Mouse (Mus musculus): ENCODE data around the gene Nedd9. TPM values are rescaled to one million over a fixed set of nuclear protein-coding genes. Genes with fewer than 3 reads are reported as not detected.

The Nedd9 gene
- polyA plus RNA-seq, 1 experiment from 2014 or later: 11.9 TPM

- Histone ChIP-seq H3K36me3 (ENCODE audit: control insufficient read depth, insufficient read depth, low read length) (no peaks in the 10 kb centered on the region), H3K9ac (ENCODE audit: low read depth, low read length) (no peak overlapping the region), H3K4me1 (ENCODE audit: control insufficient read depth, insufficient read depth, low read depth, low read length) (no peaks in the 10 kb centered on the region), H3K9me3 (ENCODE audit: control insufficient read depth, low read length) (no peaks in the 10 kb centered on the region), H3K4me3 (ENCODE audit: low read length) (no peak overlapping the region), H3K27ac (ENCODE audit: low read depth, low read length) (no peak overlapping the region), H3K27me3 (replicated peaks; ENCODE audit: control insufficient read depth, insufficient read depth, low read length) (no peaks in the 10 kb centered on the region), H3K4me2 (ENCODE audit: low read length) (no peak overlapping the region)
- no peak for ATAC-seq
- 76% methylated on average over 2 of the region's 2 CpGs for WGBS
Observed at GRCm38 (mm10) chr13:41390698-41391097, 96.5 kb downstream of the Nedd9 start.

- Histone ChIP-seq H3K4me3 (ENCODE audit: low read length) (no peak overlapping the region), H3K4me1 (ENCODE audit: control insufficient read depth, insufficient read depth, low read depth, low read length) (no peaks in the 10 kb centered on the region), H3K4me2 (ENCODE audit: low read length) (no peak overlapping the region), H3K9ac (ENCODE audit: low read depth, low read length) (no peak overlapping the region), H3K27me3 (replicated peaks; ENCODE audit: control insufficient read depth, insufficient read depth, low read length) (no peaks in the 10 kb centered on the region), H3K36me3 (ENCODE audit: control insufficient read depth, insufficient read depth, low read length) (no peaks in the 10 kb centered on the region), H3K27ac (ENCODE audit: low read depth, low read length) (no peak overlapping the region), H3K9me3 (ENCODE audit: control insufficient read depth, low read length) (no peaks in the 10 kb centered on the region)
- 64% methylated on average over 4 of the region's 4 CpGs for WGBS
- no peak for ATAC-seq
Observed at GRCm38 (mm10) chr13:41386581-41386980, 100.6 kb downstream of the Nedd9 start.

DNA sequence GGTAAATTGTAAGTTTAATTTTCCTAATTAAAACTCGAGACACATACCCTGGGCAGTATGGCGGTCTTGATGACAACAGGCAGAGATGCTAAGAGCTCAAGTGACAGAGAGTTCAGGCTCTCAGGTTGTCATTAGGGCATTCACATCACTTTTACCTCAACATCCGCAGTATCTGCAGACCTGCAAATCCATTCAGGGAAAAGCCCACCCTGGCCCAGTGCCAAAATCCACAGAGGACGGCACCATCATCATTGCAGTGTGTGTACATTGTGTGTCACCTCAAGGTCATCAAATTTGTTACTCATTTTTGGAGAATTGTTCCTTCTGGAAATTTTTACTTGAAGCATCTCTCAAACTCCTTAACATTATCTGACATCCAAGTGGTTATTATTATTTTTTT lies 102.3 kb downstream of the Nedd9 start:
- Histone ChIP-seq H3K4me1 (ENCODE audit: control insufficient read depth, insufficient read depth, low read depth, low read length) (no peaks in the 10 kb centered on the region), H3K4me2 (ENCODE audit: low read length) (no peak overlapping the region), H3K27me3 (replicated peaks; ENCODE audit: control insufficient read depth, insufficient read depth, low read length) (no peaks in the 10 kb centered on the region), H3K4me3 (ENCODE audit: low read length) (no peak overlapping the region), H3K36me3 (ENCODE audit: control insufficient read depth, insufficient read depth, low read length) (no peaks in the 10 kb centered on the region), H3K9me3 (ENCODE audit: control insufficient read depth, low read length) (no peaks in the 10 kb centered on the region), H3K27ac (ENCODE audit: low read depth, low read length) (no peak overlapping the region), H3K9ac (ENCODE audit: low read depth, low read length) (no peak overlapping the region)
- WGBS: 73% methylated on average over 4 of the region's 4 CpGs
- ATAC-seq: no peak

GRCm38 (mm10) chr13:41382635-41383034 lies 104.5 kb downstream of the Nedd9 start:
- H3K4me1 ChIP-seq (ENCODE audit: control insufficient read depth, insufficient read depth, low read depth, low read length): no peaks in the 10 kb centered on the region
- no peaks in the 10 kb centered on the region for H3K9me3 ChIP-seq (ENCODE audit: control insufficient read depth, low read length)
- no peak overlapping the region for H3K4me2 ChIP-seq (ENCODE audit: low read length)
- H3K4me3 ChIP-seq (ENCODE audit: low read length): no peak overlapping the region
- no peaks in the 10 kb centered on the region for H3K36me3 ChIP-seq (ENCODE audit: control insufficient read depth, insufficient read depth, low read length)
- H3K27ac ChIP-seq (ENCODE audit: low read depth, low read length): no peak overlapping the region
- no peak overlapping the region for H3K9ac ChIP-seq (ENCODE audit: low read depth, low read length)
- H3K27me3 ChIP-seq (replicated peaks; ENCODE audit: control insufficient read depth, insufficient read depth, low read length): no peaks in the 10 kb centered on the region
- ATAC-seq: no peak

DNA sequence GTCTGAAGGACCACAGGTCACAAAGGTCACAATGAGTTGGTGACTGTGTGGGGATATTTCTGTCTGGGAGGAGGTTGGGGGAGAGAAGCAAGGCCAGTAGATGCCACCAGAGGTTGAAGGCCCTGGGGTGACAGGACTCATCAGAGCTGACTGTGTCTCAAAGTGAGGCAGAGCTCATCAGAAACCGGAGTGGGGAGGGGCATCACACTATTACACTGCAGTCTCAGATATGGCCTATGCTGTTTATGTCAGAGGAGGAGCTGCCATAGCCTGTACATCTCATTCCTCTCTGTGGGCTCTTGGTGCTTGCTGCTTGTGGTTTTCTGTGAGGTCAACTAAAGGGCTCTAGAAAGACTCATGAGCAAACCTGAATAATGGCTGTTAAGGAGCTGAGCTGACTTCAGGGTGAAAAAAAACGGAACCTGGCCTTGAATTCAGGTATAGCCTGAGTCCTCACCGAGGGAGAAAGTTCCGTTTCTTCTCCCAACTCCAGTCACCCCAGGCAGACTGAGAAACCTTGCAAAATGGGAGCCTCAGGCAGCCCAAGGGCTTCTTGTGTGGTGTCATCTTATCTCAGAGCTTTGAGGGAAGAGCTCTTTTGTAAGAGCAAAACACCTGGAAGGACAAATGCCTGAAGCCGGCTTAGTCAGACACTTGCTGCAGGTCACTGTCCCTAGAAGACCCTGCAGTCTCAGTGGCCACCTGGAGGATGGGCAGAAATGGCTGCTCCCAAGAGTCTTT lies 105.2 kb downstream of the Nedd9 start:
- WGBS: 83% methylated on average over 5 of the region's 5 CpGs

DNA sequence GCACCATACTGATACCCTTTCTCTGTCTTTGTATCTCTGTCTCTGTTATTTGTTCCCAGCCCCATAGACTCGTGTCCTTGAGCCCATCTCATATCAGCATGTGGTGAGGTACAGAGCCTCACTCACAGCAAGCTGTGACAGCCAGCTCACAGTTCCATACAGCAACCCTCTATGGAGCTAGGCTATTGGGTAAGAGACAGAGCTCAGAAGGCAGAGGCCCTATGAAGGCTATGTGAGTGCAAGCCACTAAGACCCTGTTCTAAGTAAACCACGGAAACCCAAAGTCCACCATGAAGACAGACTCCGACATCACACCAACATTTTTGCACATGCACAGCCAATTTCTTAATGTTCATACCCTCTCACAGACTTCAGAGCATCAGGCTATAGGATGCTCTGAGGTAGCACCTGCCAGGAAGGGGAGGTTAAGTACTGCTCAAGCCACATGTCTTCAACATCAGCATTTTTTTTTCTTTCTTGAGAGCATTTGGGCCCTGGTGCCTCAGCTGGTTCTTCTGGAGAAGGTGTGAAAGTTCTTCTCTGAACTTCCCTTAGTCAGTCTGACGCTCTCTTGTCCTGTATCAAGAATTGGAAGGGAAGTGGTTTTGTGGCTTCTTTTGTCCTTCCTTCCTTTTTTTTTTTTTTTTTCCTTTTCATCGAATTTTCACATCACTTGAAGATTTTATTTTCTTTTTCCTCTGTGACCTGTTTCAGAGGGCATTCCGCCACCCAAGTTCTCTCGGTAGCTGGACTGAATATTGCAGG lies 105.9 kb downstream of the Nedd9 start:
- no peaks in the 10 kb centered on the region for H3K9me3 ChIP-seq (ENCODE audit: control insufficient read depth, low read length)
- H3K4me3 ChIP-seq (ENCODE audit: low read length): no peak overlapping the region
- H3K9ac ChIP-seq (ENCODE audit: low read depth, low read length): no peak overlapping the region
- no peaks in the 10 kb centered on the region for H3K27me3 ChIP-seq (replicated peaks; ENCODE audit: control insufficient read depth, insufficient read depth, low read length)
- H3K27ac ChIP-seq (ENCODE audit: low read depth, low read length): no peak overlapping the region
- no peak overlapping the region for H3K4me2 ChIP-seq (ENCODE audit: low read length)
- 80% methylated on average over 7 of the region's 7 CpGs for WGBS
- no peaks in the 10 kb centered on the region for H3K36me3 ChIP-seq (ENCODE audit: control insufficient read depth, insufficient read depth, low read length)
- H3K4me1 ChIP-seq (ENCODE audit: control insufficient read depth, insufficient read depth, low read depth, low read length): no peaks in the 10 kb centered on the region
- no peak for ATAC-seq

More for the DNA sequence above, 105.2 kb downstream of the Nedd9 start:
- H3K36me3 ChIP-seq (ENCODE audit: control insufficient read depth, insufficient read depth, low read length): no peaks in the 10 kb centered on the region
- no peaks in the 10 kb centered on the region for H3K9me3 ChIP-seq (ENCODE audit: control insufficient read depth, low read length)
- H3K4me1 ChIP-seq (ENCODE audit: control insufficient read depth, insufficient read depth, low read depth, low read length): no peaks in the 10 kb centered on the region
- H3K27me3 ChIP-seq (replicated peaks; ENCODE audit: control insufficient read depth, insufficient read depth, low read length): no peaks in the 10 kb centered on the region
- no peak overlapping the region for H3K4me2 ChIP-seq (ENCODE audit: low read length)
- no peak overlapping the region for H3K27ac ChIP-seq (ENCODE audit: low read depth, low read length)
- H3K9ac ChIP-seq (ENCODE audit: low read depth, low read length): no peak overlapping the region
- no peak for ATAC-seq
- no peak overlapping the region for H3K4me3 ChIP-seq (ENCODE audit: low read length)

- H3K27me3 ChIP-seq (replicated peaks; ENCODE audit: control insufficient read depth, insufficient read depth, low read length): no peaks in the 10 kb centered on the region
- no peak overlapping the region for H3K27ac ChIP-seq (ENCODE audit: low read depth, low read length)
- no peaks in the 10 kb centered on the region for H3K9me3 ChIP-seq (ENCODE audit: control insufficient read depth, low read length)
- ATAC-seq: no peak
- no peaks in the 10 kb centered on the region for H3K36me3 ChIP-seq (ENCODE audit: control insufficient read depth, insufficient read depth, low read length)
- no peak overlapping the region for H3K4me3 ChIP-seq (ENCODE audit: low read length)
- no peak overlapping the region for H3K9ac ChIP-seq (ENCODE audit: low read depth, low read length)
- no peaks in the 10 kb centered on the region for H3K4me1 ChIP-seq (ENCODE audit: control insufficient read depth, insufficient read depth, low read depth, low read length)
- 93% methylated on average over 4 of the region's 4 CpGs for WGBS
- H3K4me2 ChIP-seq (ENCODE audit: low read length): no peak overlapping the region
Observed at GRCm38 (mm10) chr13:41379951-41380465, 107.2 kb downstream of the Nedd9 start.

GRCm38 (mm10) chr13:41378462-41378861 lies 108.7 kb downstream of the Nedd9 start:
- no peaks in the 10 kb centered on the region for H3K4me1 ChIP-seq (ENCODE audit: control insufficient read depth, insufficient read depth, low read depth, low read length)
- no peak overlapping the region for H3K27ac ChIP-seq (ENCODE audit: low read depth, low read length)
- H3K9me3 ChIP-seq (ENCODE audit: control insufficient read depth, low read length): no peaks in the 10 kb centered on the region
- H3K9ac ChIP-seq (ENCODE audit: low read depth, low read length): no peak overlapping the region
- no peak overlapping the region for H3K4me3 ChIP-seq (ENCODE audit: low read length)
- no peak for ATAC-seq
- no peaks in the 10 kb centered on the region for H3K27me3 ChIP-seq (replicated peaks; ENCODE audit: control insufficient read depth, insufficient read depth, low read length)
- WGBS: 58% methylated on average over 5 of the region's 5 CpGs
- H3K4me2 ChIP-seq (ENCODE audit: low read length): no peak overlapping the region
- H3K36me3 ChIP-seq (ENCODE audit: control insufficient read depth, insufficient read depth, low read length): no peaks in the 10 kb centered on the region

DNA sequence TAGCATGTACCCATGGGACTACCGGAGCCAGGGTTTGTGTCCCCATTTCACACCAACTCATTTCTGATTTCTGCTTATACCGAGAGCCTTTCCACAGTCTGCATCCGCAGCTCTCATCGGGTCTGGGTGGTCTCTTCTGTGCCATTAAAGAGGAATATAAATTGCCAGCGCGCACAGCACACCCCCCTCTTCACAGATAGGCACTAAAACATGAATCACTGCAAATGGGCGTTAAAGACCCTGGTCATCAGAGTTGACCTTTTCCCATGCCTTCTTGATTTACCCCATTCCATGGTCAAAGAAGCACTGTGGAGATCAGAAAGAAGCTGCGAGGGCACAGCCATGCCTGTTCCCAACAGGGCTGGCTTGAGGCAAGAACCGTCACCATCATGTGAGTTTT lies 109.3 kb downstream of the Nedd9 start:
- WGBS: 60% methylated on average over 9 of the region's 9 CpGs
- H3K9me3 ChIP-seq (ENCODE audit: control insufficient read depth, low read length): no peaks in the 10 kb centered on the region
- H3K4me3 ChIP-seq (ENCODE audit: low read length): no peak overlapping the region
- no peak overlapping the region for H3K9ac ChIP-seq (ENCODE audit: low read depth, low read length)
- H3K4me2 ChIP-seq (ENCODE audit: low read length): no peak overlapping the region
- H3K27me3 ChIP-seq (replicated peaks; ENCODE audit: control insufficient read depth, insufficient read depth, low read length): no peaks in the 10 kb centered on the region
- no peaks in the 10 kb centered on the region for H3K36me3 ChIP-seq (ENCODE audit: control insufficient read depth, insufficient read depth, low read length)
- ATAC-seq: no peak
- H3K27ac ChIP-seq (ENCODE audit: low read depth, low read length): no peak overlapping the region
- no peaks in the 10 kb centered on the region for H3K4me1 ChIP-seq (ENCODE audit: control insufficient read depth, insufficient read depth, low read depth, low read length)

All from hindbrain, embryonic 16.5 days (tissue).